Mouse (Mus musculus) ES-E14 (cell line): ENCODE measurements around the gene Casp7.

Experiments
- CHD2 ChIP-seq: IDR thresholded peaks from 2 replicates; pipeline ENCODE4 v1.6.1; 2014; ENCODE audit warnings: mild to moderate bottlenecking, low read depth, low read length, inconsistent platforms
- HCFC1 ChIP-seq: IDR thresholded peaks from 2 replicates; pipeline ENCODE4 v1.6.1; 2012; ENCODE audit warnings: low read length, inconsistent platforms, borderline replicate concordance; ENCODE audit not compliant: insufficient read depth
- MAFK ChIP-seq: IDR thresholded peaks from 2 replicates; pipeline ENCODE4 v1.6.1; 2014; ENCODE audit warnings: mild to moderate bottlenecking, low read depth, low read length, inconsistent platforms; ENCODE audit not compliant: insufficient read depth
- ZNF384 ChIP-seq: IDR thresholded peaks from 2 replicates; pipeline ENCODE4 v1.6.1; 2012; ENCODE audit warnings: low read depth, low read length, inconsistent platforms

- TF ChIP-seq CHD2 (no peak), ZNF384 (no peak), HCFC1 (no peak), MAFK (no peak)
Measured at GRCm38 (mm10) chr19:56395183-56395935, 1.6 kb upstream of the Casp7 start.
